Mouse (Mus musculus) stomach, embryonic 15.5 days (tissue): ENCODE measurements around the gene Copg1. TPM values are rescaled to one million over a fixed set of nuclear protein-coding genes. Genes with fewer than 3 reads are reported as not detected.

Experiments
- ATAC-seq: fragments of 200-750 bp; cut with Nextera tagmentation; 2 replicates; pipeline ENCODE4 v1.8.0; 2017; ENCODE audit warnings: low read depth, moderate number of reproducible peaks, moderate TSS enrichment; ENCODE audit not compliant: insufficient read depth, low FRiP score
- H3K27ac ChIP-seq: fragments of 300-500 bp; sonication (generic); 2 replicates; pipeline ENCODE4 v1.5.1; 2015; ENCODE audit warnings: mild to moderate bottlenecking, inconsistent platforms
- H3K27me3 ChIP-seq: fragments of 300-500 bp; sonication (generic); replicated peaks from 2 replicates; pipeline ENCODE4 v1.6.1; 2015; ENCODE audit warnings: inconsistent platforms
- H3K36me3 ChIP-seq: fragments of 300-500 bp; sonication (generic); 2 replicates; pipeline ENCODE4 v1.6.1; 2015; ENCODE audit warnings: inconsistent platforms
- H3K4me1 ChIP-seq: fragments of 300-500 bp; sonication (generic); 2 replicates; pipeline ENCODE4 v1.6.1; 2015; ENCODE audit warnings: inconsistent platforms
- H3K4me2 ChIP-seq: fragments of 300-500 bp; sonication (generic); 2 replicates; pipeline ENCODE4 v1.6.1; 2015; ENCODE audit warnings: mild to moderate bottlenecking, inconsistent platforms
- H3K4me3 ChIP-seq: fragments of 300-500 bp; sonication (generic); replicated peaks from 2 replicates; pipeline ENCODE4 v1.5.1; 2015; ENCODE audit warnings: inconsistent platforms
- H3K9ac ChIP-seq: fragments of 300-500 bp; sonication (generic); 2 replicates; pipeline ENCODE4 v1.6.1; 2015; ENCODE audit warnings: inconsistent platforms
- H3K9me3 ChIP-seq: fragments of 300-500 bp; sonication (generic); 2 replicates; pipeline ENCODE4 v1.6.1; 2016; ENCODE audit warnings: inconsistent platforms
- WGBS: fragments of 180-500 bp; shearing (Covaris S2); methylation state at CpG from one replicate; pipeline ENCODE4 v1.1.7; 2015; 5-methylcytosine and 5-hydroxymethylcytosine counted together
- polyA plus RNA-seq: library from polyadenylated mRNA; unstranded; fragments of >200 nt; fragmentation: Nextera tagmentation; extraction: Ambion mirVana; gene quantifications from 2 replicates; pipeline ENCODE4 v1.2.1, GENCODE M21; 2015

The Copg1 gene
- polyA plus RNA-seq, 1 experiment from 2014 or later: 157 TPM

DNA sequence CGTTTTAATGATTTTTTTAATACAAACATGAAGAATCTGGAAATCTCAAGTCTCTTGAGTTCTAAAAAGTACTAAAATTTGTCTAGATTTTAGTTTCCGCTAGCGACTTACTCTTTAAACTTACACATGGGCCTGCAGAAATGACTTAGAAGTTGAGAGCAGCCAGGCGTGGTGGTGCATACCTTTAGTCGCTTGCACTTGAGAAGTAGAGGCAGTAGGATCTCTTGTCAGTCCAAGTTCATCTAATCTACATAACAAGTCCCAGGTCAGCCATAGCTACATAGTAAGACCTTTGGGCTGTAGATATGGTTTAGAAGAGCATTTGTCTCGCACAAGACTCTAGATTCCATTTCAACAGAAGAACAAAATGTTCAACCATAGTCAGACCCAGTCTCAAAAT lies 35.7 kb upstream of the Copg1 start:
- H3K4me1 ChIP-seq: peaks cover 5% of the 10 kb centered on the region
- H3K27me3 ChIP-seq: no peaks in the 10 kb centered on the region
- WGBS: 80% methylated on average over 6 of the region's 6 CpGs
- H3K4me2 ChIP-seq: no peak overlapping the region
- H3K9me3 ChIP-seq: no peaks in the 10 kb centered on the region
- ATAC-seq: no peak
- H3K4me3 ChIP-seq: no peak overlapping the region
- H3K27ac ChIP-seq: no peak overlapping the region
- H3K9ac ChIP-seq: no peak overlapping the region
- no peaks in the 10 kb centered on the region for H3K36me3 ChIP-seq

DNA sequence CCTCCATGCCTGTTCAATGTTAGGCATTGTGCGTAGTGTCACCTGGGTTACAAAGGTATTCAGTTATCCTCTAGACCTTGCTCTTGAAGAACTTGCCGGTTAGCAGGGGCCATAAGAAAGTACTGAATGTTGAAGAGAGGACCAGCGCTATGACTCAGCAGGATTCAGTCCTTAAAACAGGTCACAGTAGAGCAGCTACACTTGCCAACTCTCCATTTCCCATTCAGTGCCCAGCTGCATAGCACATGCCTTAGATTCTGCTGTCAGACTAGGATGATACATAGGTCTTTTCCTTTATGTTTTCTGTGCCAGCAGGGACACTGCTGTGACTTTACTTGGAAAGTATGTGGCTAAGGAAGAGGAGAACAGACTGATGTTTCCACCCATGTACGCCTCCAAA lies 34.2 kb upstream of the Copg1 start:
- Histone ChIP-seq H3K36me3 (no peaks in the 10 kb centered on the region), H3K4me2 (no peak overlapping the region), H3K27ac (no peak overlapping the region), H3K9ac (no peak overlapping the region), H3K4me1 (peaks cover 4% of the 10 kb centered on the region), H3K27me3 (no peaks in the 10 kb centered on the region), H3K9me3 (no peaks in the 10 kb centered on the region), H3K4me3 (no peak overlapping the region)
- 73% methylated on average over 4 of the region's 4 CpGs for WGBS
- no peak for ATAC-seq

DNA sequence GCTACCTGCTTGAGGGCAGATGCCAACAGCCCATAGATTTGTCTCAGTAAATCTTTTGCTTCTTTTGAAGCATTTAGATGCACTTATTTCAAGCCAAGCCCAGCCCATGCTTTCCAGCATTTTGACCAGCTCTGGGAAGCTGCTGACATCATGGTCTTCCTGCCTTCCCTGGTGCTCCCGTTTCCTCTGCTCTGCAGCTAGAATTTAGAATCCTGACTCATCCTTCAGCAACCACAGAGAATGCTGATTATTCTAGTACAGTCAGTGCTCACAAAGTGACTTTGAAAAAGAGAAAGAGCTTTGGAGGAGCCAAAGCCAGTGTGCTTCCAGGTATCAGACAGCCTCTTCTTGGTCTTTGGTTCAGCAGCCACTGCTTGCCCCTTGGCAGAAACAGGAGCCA lies 30.5 kb upstream of the Copg1 start:
- H3K4me2 ChIP-seq: no peak overlapping the region
- H3K27me3 ChIP-seq: no peaks in the 10 kb centered on the region
- H3K27ac ChIP-seq: no peak overlapping the region
- WGBS: 43% methylated on average over 1 of the region's 1 CpGs
- no peak overlapping the region for H3K4me3 ChIP-seq
- no peaks in the 10 kb centered on the region for H3K36me3 ChIP-seq
- H3K9me3 ChIP-seq: no peaks in the 10 kb centered on the region
- no peak for ATAC-seq
- no peaks in the 10 kb centered on the region for H3K4me1 ChIP-seq
- no peak overlapping the region for H3K9ac ChIP-seq

DNA sequence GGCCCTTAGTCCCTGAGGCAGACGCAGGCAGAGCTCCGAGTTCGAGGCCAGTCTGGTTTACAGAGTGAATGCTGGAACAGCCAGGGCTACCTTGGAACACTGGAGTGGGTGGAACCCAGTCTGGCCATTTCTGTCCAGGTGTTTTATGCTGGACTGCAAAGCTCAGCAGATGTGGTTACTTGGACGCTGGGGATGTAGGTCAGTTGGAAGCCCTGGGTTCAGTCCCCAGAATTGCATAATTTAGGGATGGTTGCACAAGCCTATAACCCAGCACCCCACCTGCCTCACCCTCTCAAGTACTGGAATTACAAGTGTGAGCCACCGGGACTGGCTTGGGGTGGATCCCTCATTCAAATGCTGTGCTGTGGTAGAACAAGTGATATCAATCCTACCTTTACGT lies 21.4 kb upstream of the Copg1 start:
- Histone ChIP-seq H3K27ac (no peak overlapping the region), H3K36me3 (no peaks in the 10 kb centered on the region), H3K4me3 (no peak overlapping the region), H3K27me3 (no peaks in the 10 kb centered on the region), H3K4me2 (no peak overlapping the region), H3K4me1 (no peaks in the 10 kb centered on the region), H3K9ac (no peak overlapping the region), H3K9me3 (no peaks in the 10 kb centered on the region)
- no peak for ATAC-seq
- 73% methylated on average over 6 of the region's 6 CpGs for WGBS

DNA sequence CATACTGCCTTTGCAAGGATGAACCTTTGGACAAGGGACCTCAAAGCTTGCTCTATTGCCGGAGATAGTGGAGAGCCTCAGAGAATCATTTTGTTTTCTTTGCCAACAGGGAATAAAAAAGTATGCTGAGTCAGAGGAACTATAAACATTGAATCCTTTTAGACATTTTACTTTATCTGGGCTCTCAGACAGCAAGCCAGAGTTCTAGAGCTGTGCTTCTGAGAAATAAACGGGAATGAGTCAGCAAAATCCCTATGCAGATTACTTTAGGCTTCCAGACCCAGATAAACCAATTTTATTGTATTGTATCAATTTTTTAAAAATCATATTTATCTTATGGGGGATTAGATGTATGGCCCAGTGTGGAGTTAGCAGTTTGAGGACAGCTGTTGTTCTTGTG lies 20.4 kb upstream of the Copg1 start:
- no peaks in the 10 kb centered on the region for H3K9me3 ChIP-seq
- H3K4me3 ChIP-seq: no peak overlapping the region
- no peak overlapping the region for H3K27ac ChIP-seq
- H3K4me1 ChIP-seq: no peaks in the 10 kb centered on the region
- no peak overlapping the region for H3K9ac ChIP-seq
- H3K36me3 ChIP-seq: no peaks in the 10 kb centered on the region
- no peaks in the 10 kb centered on the region for H3K27me3 ChIP-seq
- ATAC-seq: no peak
- 55% methylated on average over 2 of the region's 2 CpGs for WGBS
- no peak overlapping the region for H3K4me2 ChIP-seq

DNA sequence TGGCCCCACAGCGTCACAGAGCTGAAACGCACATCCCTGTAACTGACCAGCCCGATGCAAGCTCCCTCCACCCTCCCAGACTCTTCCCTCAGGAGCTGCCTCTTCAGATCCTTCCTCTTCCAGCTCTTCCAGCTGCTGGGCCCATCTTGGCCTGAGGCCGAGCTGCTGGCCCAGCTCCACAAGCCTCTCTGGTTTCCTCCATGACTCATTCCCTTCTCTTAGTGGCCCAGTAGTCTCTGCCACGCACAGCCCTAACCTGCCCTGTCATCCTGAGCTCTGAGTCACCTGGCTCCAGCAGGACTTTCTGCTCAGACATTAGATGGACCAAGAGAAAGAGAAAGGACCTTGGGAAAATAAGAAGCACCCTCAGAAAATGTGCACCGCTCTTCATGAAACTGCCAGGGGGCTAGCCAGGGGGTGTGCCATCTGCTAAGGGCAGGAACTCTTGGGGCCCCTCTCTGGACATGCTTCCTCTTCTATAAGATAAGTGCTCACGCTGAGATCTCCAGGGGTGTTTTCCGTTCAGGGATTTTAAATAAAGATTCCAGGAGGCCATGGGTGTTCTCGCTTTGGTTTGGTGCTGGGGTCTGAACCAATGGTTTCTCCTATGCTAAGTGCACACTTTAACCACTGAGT lies 18.6 kb upstream of the Copg1 start:
- no peak overlapping the region for H3K9ac ChIP-seq
- no peaks in the 10 kb centered on the region for H3K27me3 ChIP-seq
- no peak overlapping the region for H3K4me3 ChIP-seq
- no peaks in the 10 kb centered on the region for H3K36me3 ChIP-seq
- ATAC-seq: peak; percentile 39; the same call in 1 of the 2 replicates
- no peaks in the 10 kb centered on the region for H3K9me3 ChIP-seq
- no peaks in the 10 kb centered on the region for H3K4me1 ChIP-seq
- H3K4me2 ChIP-seq: 0 out of 2 replicates have a peak overlapping the region, but pooled peaks have one; percentile 10
- whole genome bisulfite sequencing: 61% methylated on average over 9 of the region's 9 CpGs
- H3K27ac ChIP-seq: 0 out of 2 replicates have a peak overlapping the region, but pooled peaks have one; percentile 8

DNA sequence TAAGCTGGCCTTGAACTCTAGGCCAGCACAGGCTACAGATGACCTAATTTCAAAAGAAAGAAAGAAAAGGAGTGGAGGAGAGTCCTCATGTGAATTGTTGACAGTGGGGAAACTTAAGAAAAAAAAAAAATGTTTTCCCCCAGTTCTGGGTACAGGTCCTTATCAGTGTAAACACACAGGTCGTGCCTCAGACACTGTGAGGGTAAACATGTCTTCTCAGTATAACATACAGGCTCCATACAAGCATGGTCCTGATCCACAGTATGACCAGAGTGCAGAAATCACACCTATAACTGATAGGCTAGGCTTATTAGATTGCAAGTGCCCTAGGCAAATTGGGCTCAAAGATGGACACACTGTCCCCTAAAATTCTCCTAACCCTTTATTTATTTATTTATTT lies 17.2 kb upstream of the Copg1 start:
- H3K36me3 ChIP-seq: no peaks in the 10 kb centered on the region

DNA sequence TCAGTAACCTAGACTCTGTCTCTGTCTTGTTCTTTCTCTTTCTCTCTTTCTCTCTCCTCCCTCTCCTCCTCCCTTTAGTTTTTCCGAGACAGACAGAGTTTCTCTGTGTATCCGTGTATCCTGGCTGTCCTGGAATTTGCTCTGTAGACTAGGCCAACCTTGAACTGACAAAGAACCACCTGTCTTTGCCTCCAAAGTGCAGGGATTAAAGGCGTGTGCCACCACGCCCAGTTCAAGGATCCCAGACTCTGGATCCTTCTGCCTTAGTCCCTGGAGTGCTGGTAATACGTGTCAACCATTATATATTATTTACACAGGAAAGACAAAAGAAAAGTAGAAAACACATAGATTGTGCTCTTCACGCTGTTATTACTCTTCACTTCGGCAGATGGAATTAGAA lies 16.4 kb upstream of the Copg1 start:
- 74% methylated on average over 7 of the region's 7 CpGs for WGBS
- Histone ChIP-seq H3K4me1 (no peaks in the 10 kb centered on the region), H3K4me2 (no peak overlapping the region), H3K9me3 (no peaks in the 10 kb centered on the region), H3K27ac (no peak overlapping the region), H3K36me3 (no peaks in the 10 kb centered on the region), H3K27me3 (no peaks in the 10 kb centered on the region), H3K4me3 (no peak overlapping the region), H3K9ac (no peak overlapping the region)
- ATAC-seq: no peak

More for the DNA sequence above, 17.2 kb upstream of the Copg1 start:
- H3K4me3 ChIP-seq: no peak overlapping the region
- H3K9me3 ChIP-seq: no peaks in the 10 kb centered on the region
- WGBS: 30% methylated on average over 1 of the region's 1 CpGs
- H3K4me2 ChIP-seq: no peak overlapping the region
- H3K27ac ChIP-seq: no peak overlapping the region
- no peak for ATAC-seq
- no peak overlapping the region for H3K9ac ChIP-seq
- no peaks in the 10 kb centered on the region for H3K4me1 ChIP-seq
- H3K27me3 ChIP-seq: no peaks in the 10 kb centered on the region

DNA sequence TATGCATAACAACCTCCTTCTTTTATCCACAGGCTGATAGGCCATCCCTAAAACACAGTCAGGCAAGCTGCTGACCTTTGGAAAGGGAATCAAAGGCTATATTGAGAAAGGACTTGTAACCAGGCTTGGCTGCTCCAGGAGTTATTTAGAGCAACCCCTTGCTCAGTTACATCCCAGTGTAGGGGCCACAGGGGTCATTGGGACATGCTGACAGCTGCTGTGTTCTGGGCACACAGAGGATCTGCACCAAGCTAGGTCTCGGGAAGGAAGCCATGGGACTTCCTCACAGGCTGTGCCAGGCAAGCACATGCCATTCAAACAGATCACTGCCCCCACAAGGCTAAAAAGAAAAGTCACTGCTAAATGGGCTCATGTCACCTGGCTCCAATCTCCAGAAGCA lies 14.5 kb upstream of the Copg1 start:
- no peaks in the 10 kb centered on the region for H3K27me3 ChIP-seq
- 64% methylated on average over 1 of the region's 1 CpGs for WGBS
- no peak for ATAC-seq
- H3K9me3 ChIP-seq: no peaks in the 10 kb centered on the region
- no peaks in the 10 kb centered on the region for H3K36me3 ChIP-seq
- no peak overlapping the region for H3K4me3 ChIP-seq
- no peak overlapping the region for H3K9ac ChIP-seq
- H3K27ac ChIP-seq: no peak overlapping the region
- H3K4me2 ChIP-seq: no peak overlapping the region
- no peaks in the 10 kb centered on the region for H3K4me1 ChIP-seq

DNA sequence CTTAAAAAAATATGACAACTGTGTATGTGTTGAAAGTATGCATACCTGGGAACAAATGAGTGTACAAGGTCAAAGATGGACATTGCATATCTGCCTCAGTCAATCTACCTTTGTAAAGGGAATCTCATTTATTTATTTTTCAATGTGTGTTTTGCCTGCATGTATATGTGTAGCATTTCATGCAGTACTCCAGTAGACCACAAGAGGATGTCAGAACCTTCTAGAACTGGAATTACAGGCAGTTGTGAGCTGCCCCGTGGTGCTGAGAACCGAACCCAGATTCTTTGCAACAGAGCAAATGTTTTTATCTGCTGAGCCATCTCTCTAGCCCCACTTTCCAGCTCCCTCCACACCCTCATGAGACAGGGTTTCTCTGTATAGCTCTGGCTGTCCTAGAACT lies 13.7 kb upstream of the Copg1 start:
- H3K9ac ChIP-seq: no peak overlapping the region
- H3K27ac ChIP-seq: no peak overlapping the region
- H3K9me3 ChIP-seq: no peaks in the 10 kb centered on the region
- 86% methylated on average over 2 of the region's 2 CpGs for WGBS
- no peaks in the 10 kb centered on the region for H3K4me1 ChIP-seq
- no peaks in the 10 kb centered on the region for H3K27me3 ChIP-seq
- H3K4me2 ChIP-seq: no peak overlapping the region
- H3K36me3 ChIP-seq: no peaks in the 10 kb centered on the region
- no peak overlapping the region for H3K4me3 ChIP-seq
- ATAC-seq: no peak

DNA sequence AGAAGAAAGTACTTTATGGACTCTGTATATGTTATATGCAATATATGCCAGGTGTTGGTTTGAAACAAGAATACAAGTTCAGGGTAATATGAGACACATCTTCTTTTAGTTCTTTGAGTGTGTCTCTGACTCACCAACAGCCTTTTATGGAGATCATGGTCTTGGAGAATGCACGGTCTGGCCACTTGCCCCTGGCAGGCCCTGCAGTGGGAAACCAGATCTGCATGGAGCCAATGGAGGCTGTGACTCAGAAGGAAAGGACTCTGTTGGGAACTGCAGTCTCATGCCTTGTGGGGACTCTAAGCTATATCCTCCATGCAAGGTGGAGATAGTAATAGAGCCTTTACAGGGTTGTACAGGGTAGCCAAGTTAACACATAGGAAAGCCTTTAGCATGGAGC lies 12.5 kb upstream of the Copg1 start:
- Histone ChIP-seq H3K4me3 (no peak overlapping the region), H3K9ac (no peak overlapping the region), H3K27ac (no peak overlapping the region), H3K27me3 (no peaks in the 10 kb centered on the region), H3K4me2 (no peak overlapping the region), H3K4me1 (no peaks in the 10 kb centered on the region), H3K36me3 (no peaks in the 10 kb centered on the region), H3K9me3 (no peaks in the 10 kb centered on the region)
- no peak for ATAC-seq
- WGBS: 71% methylated on average over 1 of the region's 1 CpGs

DNA sequence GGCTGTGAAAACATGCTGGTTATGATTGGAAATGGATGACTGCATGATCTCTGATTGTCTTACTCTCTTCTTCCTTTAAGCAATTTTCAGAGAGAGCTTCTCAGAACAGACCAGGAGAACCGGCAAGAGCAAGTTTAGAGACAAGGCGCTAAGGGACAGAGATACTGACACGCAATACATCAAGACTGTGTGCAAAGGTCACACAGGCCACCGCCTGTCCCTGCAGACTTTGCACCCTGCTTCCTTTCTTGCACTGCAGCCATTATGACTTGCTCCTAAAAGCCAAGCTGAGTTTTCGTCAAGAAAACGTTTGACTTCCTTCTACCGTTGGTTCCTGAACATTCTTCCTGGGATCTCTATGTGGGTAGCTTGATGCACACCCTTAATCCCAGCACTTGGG lies 12.1 kb upstream of the Copg1 start:
- Histone ChIP-seq H3K9ac (no peak overlapping the region), H3K36me3 (no peaks in the 10 kb centered on the region), H3K4me1 (no peaks in the 10 kb centered on the region), H3K4me2 (no peak overlapping the region), H3K9me3 (no peaks in the 10 kb centered on the region), H3K27me3 (no peaks in the 10 kb centered on the region), H3K27ac (no peak overlapping the region), H3K4me3 (no peak overlapping the region)
- 70% methylated on average over 7 of the region's 7 CpGs for WGBS
- ATAC-seq: no peak

DNA sequence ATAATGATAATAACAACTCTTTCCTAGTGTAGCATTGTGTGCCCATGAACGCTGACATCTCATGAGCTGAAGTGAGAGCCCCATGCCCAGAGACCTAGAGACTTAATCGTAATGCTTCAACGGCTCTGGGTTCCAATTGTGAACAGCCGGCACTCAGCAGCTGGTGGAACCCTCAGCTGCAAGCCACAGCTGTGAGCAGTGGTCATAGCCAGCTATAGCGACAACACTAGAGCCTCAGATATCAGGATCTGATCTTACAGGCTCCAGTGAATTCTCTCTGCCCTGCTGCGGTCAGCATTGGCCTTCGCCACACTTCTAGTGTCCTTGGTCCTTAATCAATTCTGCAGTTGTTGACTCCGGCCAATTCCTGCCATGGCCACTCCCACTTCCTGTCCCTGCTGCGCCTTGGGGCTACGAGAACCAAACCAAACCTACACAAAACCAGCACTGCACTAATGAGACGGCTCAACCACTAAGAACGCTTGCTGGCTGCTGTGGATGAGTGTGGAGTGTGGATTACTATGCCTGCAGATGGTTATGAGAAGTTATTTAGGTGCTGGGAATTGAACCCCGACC lies 11.5 kb upstream of the Copg1 start:
- Histone ChIP-seq H3K9me3 (no peaks in the 10 kb centered on the region), H3K27me3 (no peaks in the 10 kb centered on the region), H3K4me1 (no peaks in the 10 kb centered on the region), H3K4me2 (0 out of 2 replicates have a peak overlapping the region, but pooled peaks have one; percentile 2), H3K4me3 (no peak overlapping the region), H3K9ac (no peak overlapping the region), H3K27ac (no peak overlapping the region), H3K36me3 (no peaks in the 10 kb centered on the region)
- 68% methylated on average over 13 of the region's 13 CpGs for WGBS
- no peak for ATAC-seq
